Mouse (Mus musculus): ENCODE results near the gene Smim11.

GRCm38 (mm10) chr16:92294267-92294970 is 6.7 kb upstream of the Smim11 start:
- TF ChIP-seq CTCF (IDR thresholded peaks at IDR 0.05; ENCODE audit: borderline replicate concordance, insufficient read depth, low read length) (no peak), POLR2A (IDR thresholded peaks at IDR 0.05; ENCODE audit: low read depth, low read length) (no peak)
